Mouse (Mus musculus) hindbrain, postnatal 0 days (tissue): ENCODE data around the gene Sec24a. TPM values are rescaled to one million over a fixed set of nuclear protein-coding genes. Genes with fewer than 3 reads are reported as not detected.
"Not testable (repeated sequence)": the region's sequence is repeated elsewhere in the genome, so short reads cannot be mapped to it uniquely, and the experiment has no call there.

Experiments used
- ATAC-seq: fragments of 200-750 bp; cut with Nextera tagmentation; 2 replicates; pipeline ENCODE4 v1.8.0; 2017; ENCODE audit warnings: mild to moderate bottlenecking, moderate TSS enrichment, moderate library complexity
- DNase-seq: peaks from one replicate; pipeline ENCODE4 v3.0.0-alpha.2; 2015; ENCODE audit warnings: low spot score
- H3K27ac ChIP-seq: fragments of 300-500 bp; sonication (generic); 2 replicates; pipeline ENCODE4 v1.5.1; 2014; ENCODE audit warnings: mild to moderate bottlenecking
- H3K27me3 ChIP-seq: fragments of 300-500 bp; sonication (generic); 2 replicates; pipeline ENCODE4 v1.6.1; 2014; ENCODE audit warnings: low read length, mixed read lengths; ENCODE audit not compliant: insufficient read depth
- H3K36me3 ChIP-seq: fragments of 300-500 bp; sonication (generic); 2 replicates; pipeline ENCODE4 v1.6.1; 2014; ENCODE audit warnings: low read length, mixed read lengths; ENCODE audit not compliant: insufficient read depth
- H3K4me1 ChIP-seq: fragments of 300-500 bp; sonication (generic); 2 replicates; pipeline ENCODE4 v1.6.1; 2014; ENCODE audit warnings: antibody characterized with exemption, low read length, mixed read lengths; ENCODE audit not compliant: insufficient read depth
- H3K4me2 ChIP-seq: fragments of 300-500 bp; sonication (generic); 2 replicates; pipeline ENCODE4 v1.6.1; 2014; ENCODE audit warnings: low read depth, mild to moderate bottlenecking, low read length, moderate library complexity, mixed read lengths
- H3K4me3 ChIP-seq: fragments of 300-500 bp; sonication (generic); 2 replicates; pipeline ENCODE4 v1.5.1; 2014; ENCODE audit warnings: low read length
- H3K9ac ChIP-seq: fragments of 300-500 bp; sonication (generic); replicated peaks from 2 replicates; pipeline ENCODE4 v1.6.1; 2014; ENCODE audit warnings: mild to moderate bottlenecking, low read length, moderate library complexity, mixed read lengths
- H3K9me3 ChIP-seq: fragments of 300-500 bp; sonication (generic); 2 replicates; pipeline ENCODE4 v1.6.1; 2016; ENCODE audit warnings: low read length, mixed read lengths
- CTCF ChIP-seq: IDR thresholded peaks from 2 replicates; pipeline ENCODE4 v1.5.1; 2016; ENCODE audit warnings: antibody characterized with exemption, control low read depth, low read depth
- WGBS: fragments of 180-500 bp; shearing (Covaris S2); extraction: QIAGEN DNeasy Blood & Tissue Kit; methylation state at CpG from one replicate; pipeline ENCODE4 v1.1.7; 2014; 5-methylcytosine and 5-hydroxymethylcytosine counted together
- polyA plus RNA-seq: library from polyadenylated mRNA; unstranded; fragments of >200 nt; fragmentation: Nextera tagmentation; extraction: Ambion mirVana; gene quantifications from 2 replicates; pipeline ENCODE4 v1.2.1, GENCODE M21; 2015
- total RNA-seq: library from RNA; depleted of rRNA; stranded (reverse); fragments of >200 nt; gene quantifications from 2 replicates; pipeline ENCODE4 v1.2.3, GENCODE M21; 2014

Sec24a gene
- total and polyA plus RNA-seq, 2 experiments from 2014 or later = 10.6 to 13.9 TPM

DNA sequence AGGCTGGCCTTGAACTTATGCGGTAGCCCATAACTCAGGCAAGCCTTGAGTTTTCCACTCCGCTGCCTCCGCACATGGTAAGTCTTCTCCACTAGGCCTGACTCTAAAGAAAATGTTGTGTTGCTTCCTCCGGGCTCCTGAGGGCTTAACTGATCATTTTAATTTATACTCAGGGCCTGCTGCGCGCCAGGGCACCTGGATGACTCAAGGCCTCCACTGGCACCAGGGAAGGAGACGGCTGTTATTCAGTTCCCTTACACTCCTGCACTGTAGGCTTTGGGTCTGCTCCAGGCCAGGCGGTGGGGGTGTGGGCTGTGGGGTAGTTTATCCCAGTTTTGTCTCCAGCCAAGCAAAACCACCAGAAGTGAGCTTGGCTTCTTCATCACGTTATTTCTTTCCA lies 90.1 kb downstream of the Sec24a start:
- DNase-seq = no peak
- Histone ChIP-seq H3K9me3 (no peaks in the 10 kb centered on the region), H3K4me1 (no peaks in the 10 kb centered on the region), H3K9ac (no peak overlapping the region), H3K36me3 (no peaks in the 10 kb centered on the region), H3K4me2 (no peak overlapping the region), H3K4me3 (no peak overlapping the region), H3K27me3 (no peaks in the 10 kb centered on the region), H3K27ac (no peak overlapping the region)
- 75% methylated on average over 9 of the region's 9 CpGs for WGBS
- no peak for TF ChIP-seq CTCF
- no peak for ATAC-seq

DNA sequence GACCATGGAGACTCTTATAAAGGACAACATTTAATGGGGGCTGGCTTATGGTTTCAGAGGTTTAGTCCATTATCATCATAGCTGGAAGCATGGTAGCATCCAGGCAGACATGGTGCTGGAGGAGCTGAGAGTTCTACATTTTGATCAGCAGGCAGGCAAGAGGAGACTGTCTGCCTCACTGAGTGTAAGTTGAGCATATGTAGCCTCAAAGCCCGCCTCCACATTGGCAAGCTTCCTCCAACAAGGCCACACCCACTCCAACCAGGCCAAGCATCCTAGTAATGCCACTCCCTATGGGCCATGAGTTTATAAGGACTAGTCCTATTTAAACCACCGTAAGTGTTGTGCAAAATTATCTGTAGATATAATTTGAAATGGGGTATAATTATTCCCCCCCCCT lies 92.1 kb downstream of the Sec24a start:
- Histone ChIP-seq H3K27ac (no peak overlapping the region), H3K9ac (no peak overlapping the region), H3K27me3 (no peaks in the 10 kb centered on the region), H3K4me1 (no peaks in the 10 kb centered on the region), H3K4me2 (no peak overlapping the region), H3K4me3 (no peak overlapping the region), H3K9me3 (no peaks in the 10 kb centered on the region), H3K36me3 (no peaks in the 10 kb centered on the region)
- TF ChIP-seq CTCF = no peak
- 71% methylated on average over 2 of the region's 2 CpGs for WGBS
- DNase-seq (no peak), ATAC-seq (no peak)

DNA sequence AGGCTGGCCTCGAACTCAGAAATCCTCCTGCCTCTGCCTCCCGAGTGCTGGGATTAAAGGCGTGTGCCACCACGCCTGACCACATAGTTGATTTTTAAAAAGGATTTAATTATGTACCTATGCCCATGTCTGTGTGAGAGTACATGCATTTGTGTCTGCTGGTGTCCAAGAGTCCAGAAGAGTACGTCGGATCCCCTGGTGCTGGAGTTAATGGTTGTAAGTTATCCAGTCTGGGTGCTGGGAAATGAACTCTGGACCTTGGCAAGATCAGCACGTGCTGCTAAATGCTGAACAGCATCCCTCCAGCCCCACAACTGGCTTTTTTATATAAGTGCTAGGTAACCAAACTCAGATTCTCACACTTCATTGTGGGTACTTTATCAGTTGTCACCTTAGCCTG lies 92.6 kb downstream of the Sec24a start:
- no peak overlapping the region for H3K27ac ChIP-seq
- no peak for DNase-seq
- WGBS = 91% methylated on average over 7 of the region's 7 CpGs

DNA sequence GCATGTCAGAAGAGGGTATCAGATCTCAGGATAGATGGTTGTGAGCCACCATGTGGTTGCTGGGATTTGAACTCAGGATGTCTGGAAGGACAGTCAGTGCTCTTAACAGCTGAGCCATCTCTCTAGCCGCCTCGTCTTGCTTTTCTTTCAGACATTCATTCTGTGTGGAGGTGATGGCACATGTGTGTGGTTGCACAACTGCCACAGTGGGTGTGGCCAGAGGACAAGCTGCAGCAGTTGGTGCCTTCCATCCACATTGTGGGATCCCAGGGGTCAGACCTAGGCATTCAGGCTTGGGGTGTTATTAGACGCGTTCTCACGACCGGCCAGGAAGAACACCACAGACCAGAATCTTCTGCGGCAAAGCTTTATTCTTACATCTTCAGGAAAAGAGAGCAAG lies 98.7 kb downstream of the Sec24a start:
- not testable (repeated sequence) for ATAC-seq, H3K27me3 ChIP-seq, H3K9me3 ChIP-seq, H3K36me3 ChIP-seq, H3K9ac ChIP-seq, H3K4me3 ChIP-seq, H3K4me2 ChIP-seq, H3K4me1 ChIP-seq, H3K27ac ChIP-seq, DNase-seq
- 91% methylated on average over 7 of the region's 7 CpGs for WGBS

More for the DNA sequence above, 92.6 kb downstream of the Sec24a start:
- no peaks in the 10 kb centered on the region for H3K9me3 ChIP-seq
- ATAC-seq = no peak
- H3K4me1 ChIP-seq = no peaks in the 10 kb centered on the region
- TF ChIP-seq CTCF = no peak
- H3K4me3 ChIP-seq = no peak overlapping the region
- H3K27me3 ChIP-seq = no peaks in the 10 kb centered on the region
- H3K4me2 ChIP-seq = no peak overlapping the region
- H3K36me3 ChIP-seq = no peaks in the 10 kb centered on the region
- no peak overlapping the region for H3K9ac ChIP-seq

DNA sequence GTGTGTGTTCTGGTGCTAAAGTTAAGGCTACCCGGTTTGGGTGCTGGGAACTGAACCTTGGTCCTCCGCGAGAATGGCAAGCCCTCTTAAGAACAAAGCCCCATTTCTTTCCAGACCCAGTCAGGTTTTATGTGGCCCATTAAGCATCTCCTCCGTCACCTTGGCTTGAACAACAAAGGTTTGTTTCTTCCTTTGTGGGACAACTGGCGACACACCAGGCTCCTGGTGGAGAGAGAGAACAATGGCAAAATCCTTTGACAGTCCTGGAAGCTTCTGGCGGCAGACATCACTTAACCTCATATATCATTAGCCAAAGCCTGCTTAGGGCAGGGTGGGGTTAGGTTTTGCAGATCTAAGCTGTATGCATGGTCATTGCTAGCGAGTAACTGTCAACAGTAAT lies 100.8 kb downstream of the Sec24a start:
- H3K4me1 ChIP-seq = no peaks in the 10 kb centered on the region
- no peak overlapping the region for H3K4me3 ChIP-seq
- ATAC-seq = no peak
- H3K9ac ChIP-seq = no peak overlapping the region
- 70% methylated on average over 7 of the region's 7 CpGs for WGBS
- DNase-seq = no peak
- H3K9me3 ChIP-seq = no peaks in the 10 kb centered on the region
- H3K27ac ChIP-seq = no peak overlapping the region
- H3K36me3 ChIP-seq = no peaks in the 10 kb centered on the region
- H3K4me2 ChIP-seq = no peak overlapping the region
- H3K27me3 ChIP-seq = no peaks in the 10 kb centered on the region
- no peak for TF ChIP-seq CTCF

DNA sequence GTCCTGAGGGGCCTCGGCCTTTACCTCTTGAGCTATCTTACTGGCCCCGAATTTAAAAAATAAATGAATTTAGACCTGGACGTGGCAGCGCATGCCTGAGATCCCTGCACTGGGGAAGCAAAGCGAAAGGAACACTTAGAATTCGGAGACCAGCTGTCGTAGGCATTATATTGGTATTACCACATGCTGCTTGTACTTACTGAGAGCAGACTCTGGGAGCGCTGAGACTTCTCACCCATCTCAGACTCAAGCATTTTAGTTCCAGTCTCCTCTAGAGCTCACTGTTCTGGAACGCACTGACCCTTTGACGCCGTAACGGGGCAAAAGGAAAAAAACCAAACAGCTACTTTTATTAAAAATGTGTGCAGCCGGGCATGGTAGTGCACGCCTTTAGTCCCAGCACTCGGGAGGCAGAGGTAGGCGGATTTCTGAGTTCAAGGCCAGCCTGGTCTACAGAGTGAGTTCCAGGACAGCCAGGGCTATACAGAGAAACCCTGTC lies 101.5 kb downstream of the Sec24a start:
- Histone ChIP-seq H3K4me1 (no peaks in the 10 kb centered on the region), H3K36me3 (no peaks in the 10 kb centered on the region), H3K9ac (no peak overlapping the region), H3K27me3 (no peaks in the 10 kb centered on the region), H3K27ac (no peak overlapping the region), H3K4me3 (no peak overlapping the region), H3K4me2 (no peak overlapping the region), H3K9me3 (no peaks in the 10 kb centered on the region)
- WGBS = 68% methylated on average over 16 of the region's 16 CpGs
- DNase-seq = no peak
- no peak for ATAC-seq
- no peak for TF ChIP-seq CTCF

DNA sequence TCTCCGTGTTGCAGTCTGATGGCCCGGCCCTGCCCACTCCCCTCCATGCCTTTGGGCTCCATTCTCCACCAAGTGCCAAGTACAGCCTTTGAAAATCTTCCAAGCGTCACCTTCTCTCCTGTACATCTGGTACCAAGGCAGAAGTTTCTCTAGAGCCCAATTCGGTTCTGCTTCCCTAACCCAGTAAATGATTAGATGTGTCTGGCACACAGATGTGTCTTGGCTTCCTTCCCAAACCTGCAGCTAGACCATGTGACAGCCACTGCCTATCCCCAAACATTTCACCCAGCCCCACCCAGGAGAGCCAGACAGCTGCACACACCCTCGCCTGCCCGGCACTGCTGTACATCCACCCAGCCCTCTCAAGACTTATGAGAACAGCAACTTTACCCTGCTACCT lies 104.7 kb downstream of the Sec24a start:
- DNase-seq (peak; percentile 64), ATAC-seq (peak; percentile 52)
- Histone ChIP-seq H3K9me3 (no peaks in the 10 kb centered on the region), H3K9ac (no peak overlapping the region), H3K36me3 (no peaks in the 10 kb centered on the region), H3K4me2 (no peak overlapping the region), H3K27me3 (no peaks in the 10 kb centered on the region), H3K4me1 (no peaks in the 10 kb centered on the region), H3K27ac (no peak overlapping the region), H3K4me3 (no peak overlapping the region)
- no peak for TF ChIP-seq CTCF
- WGBS = 59% methylated on average over 6 of the region's 6 CpGs
